Mouse (Mus musculus): ENCODE measurements around the gene Rnaseh2a.

DNA sequence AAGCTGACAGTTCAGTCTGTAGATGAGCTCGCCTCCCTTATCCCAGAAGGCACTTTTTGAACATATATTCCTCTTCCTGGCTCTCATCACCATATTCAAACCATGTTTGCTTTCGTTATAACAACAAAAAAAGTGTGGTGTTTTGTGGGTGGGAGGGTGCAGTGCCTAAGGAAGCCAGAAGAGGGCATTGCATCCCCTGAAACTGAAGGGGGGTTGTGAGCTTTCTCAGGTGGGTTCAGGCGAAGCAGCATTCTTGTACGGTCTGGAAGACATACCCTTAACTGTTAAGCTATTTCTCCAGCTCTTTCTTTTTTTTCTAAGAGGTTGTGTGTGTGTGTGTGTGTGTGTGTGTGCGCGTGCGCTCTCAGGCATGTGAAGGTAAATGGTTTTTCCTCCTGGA is 5.9 kb upstream of the Rnaseh2a start:
- no peak for TF ChIP-seq POLR2A (IDR thresholded peaks at IDR 0.05; ENCODE audit: borderline replicate concordance, extremely low read depth, low read depth, low read length)
- peak; percentile 86 for TF ChIP-seq CTCF (IDR thresholded peaks at IDR 0.05; ENCODE audit: insufficient read depth, low read length)

All from lung, adult 2 months (tissue).